Mouse (Mus musculus): ENCODE results near the gene Setd1a.

- no peak for TF ChIP-seq CTCF (conservative IDR thresholded peaks at IDR 0.05 in 1 of 2, IDR thresholded peaks at IDR 0.05 in 1 of 2; ENCODE audit: low read depth in 2 of 2, low read length in 2 of 2)
- TF ChIP-seq POLR2A (IDR thresholded peaks at IDR 0.05; ENCODE audit: low read depth, low read length) = no peak
- no peak for TF ChIP-seq MYC (IDR thresholded peaks at IDR 0.05; ENCODE audit: low read depth, low read length)
- TF ChIP-seq MAX (IDR thresholded peaks at IDR 0.05; ENCODE audit: low read length) = no peak
- no peak for TF ChIP-seq EP300 (IDR thresholded peaks at IDR 0.05; ENCODE audit: low read length)
- TF ChIP-seq RAD21 (IDR thresholded peaks at IDR 0.05; ENCODE audit: low read depth, low read length) = no peak
- TF ChIP-seq MXI1 (IDR thresholded peaks at IDR 0.05; ENCODE audit: low read depth, low read length) = no peak
These were observed 38.7 kb downstream of the Setd1a start for GRCm38 (mm10) chr7:127815116-127815665.

Data from CH12.LX (cell line).